Mouse (Mus musculus) liver (tissue): Measurements from ENCODE around the gene Rrbp1.
A peak's percentile ranks its signal among the peaks of the same experiment; 100 is the strongest.

Source experiments
- DNase-seq: peaks from one replicate; pipeline ENCODE4 v3.0.0-alpha.2; 2020; ENCODE audit warnings: mixed read lengths

The Rrbp1 gene

DNA sequence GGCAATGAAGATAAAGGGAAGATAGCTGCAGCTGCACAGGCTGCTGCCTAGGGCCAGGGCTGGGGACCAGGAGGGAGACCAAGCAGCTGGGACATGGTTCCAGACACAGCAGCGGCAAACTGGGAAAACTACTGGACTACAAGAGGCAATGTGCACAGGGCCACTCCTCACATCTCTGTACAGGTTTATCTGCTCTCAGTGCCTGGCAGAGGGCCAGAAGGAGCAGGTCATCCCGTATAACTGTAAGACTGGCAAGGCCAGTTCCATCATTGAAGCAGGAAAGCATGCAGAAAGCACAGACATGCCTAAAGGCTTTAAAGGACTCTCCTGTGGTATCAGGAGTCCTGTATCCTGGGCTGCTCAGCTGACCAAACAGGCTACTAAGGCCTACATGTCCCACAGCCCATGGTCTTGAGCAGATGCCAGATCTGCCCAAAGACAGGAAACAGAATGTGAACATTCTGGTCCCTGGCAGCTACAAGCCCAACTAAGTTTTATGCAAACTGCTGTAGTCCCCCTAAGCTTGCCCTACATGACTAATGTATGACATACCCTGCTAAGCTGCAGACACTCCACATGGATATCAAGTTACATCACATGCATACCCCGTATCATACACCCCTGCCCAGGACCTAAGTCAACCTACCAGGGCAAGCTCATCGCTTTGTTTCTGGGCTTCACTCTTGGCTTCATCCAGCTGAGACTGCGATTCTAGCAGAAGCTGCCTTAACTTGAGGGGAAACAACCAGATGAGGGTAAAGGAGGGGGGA, 59.3 kb downstream of the Rrbp1 start:
- DNase-seq, result peak; percentile 1

DNA sequence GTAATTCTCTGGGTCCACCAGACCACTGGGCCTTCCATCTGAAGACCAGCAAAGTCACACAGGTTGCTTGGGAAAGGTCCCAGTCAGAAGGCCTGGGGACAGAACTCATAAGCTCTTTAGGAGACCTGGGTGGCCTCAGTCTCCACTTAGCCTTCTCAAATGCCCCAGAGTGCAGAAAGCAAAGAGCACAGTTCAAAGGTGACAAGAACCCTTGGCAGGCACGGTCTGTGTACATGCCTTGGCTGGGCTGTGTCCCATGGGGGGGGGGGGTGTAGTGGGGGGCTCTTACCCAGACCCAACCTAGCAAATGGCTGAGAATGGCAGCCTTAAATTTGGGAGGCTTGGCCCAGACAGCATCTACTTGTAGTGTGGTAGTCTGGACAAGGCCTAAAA, 60.0 kb downstream of the Rrbp1 start:
- peak; percentile 1 for DNase-seq

DNA sequence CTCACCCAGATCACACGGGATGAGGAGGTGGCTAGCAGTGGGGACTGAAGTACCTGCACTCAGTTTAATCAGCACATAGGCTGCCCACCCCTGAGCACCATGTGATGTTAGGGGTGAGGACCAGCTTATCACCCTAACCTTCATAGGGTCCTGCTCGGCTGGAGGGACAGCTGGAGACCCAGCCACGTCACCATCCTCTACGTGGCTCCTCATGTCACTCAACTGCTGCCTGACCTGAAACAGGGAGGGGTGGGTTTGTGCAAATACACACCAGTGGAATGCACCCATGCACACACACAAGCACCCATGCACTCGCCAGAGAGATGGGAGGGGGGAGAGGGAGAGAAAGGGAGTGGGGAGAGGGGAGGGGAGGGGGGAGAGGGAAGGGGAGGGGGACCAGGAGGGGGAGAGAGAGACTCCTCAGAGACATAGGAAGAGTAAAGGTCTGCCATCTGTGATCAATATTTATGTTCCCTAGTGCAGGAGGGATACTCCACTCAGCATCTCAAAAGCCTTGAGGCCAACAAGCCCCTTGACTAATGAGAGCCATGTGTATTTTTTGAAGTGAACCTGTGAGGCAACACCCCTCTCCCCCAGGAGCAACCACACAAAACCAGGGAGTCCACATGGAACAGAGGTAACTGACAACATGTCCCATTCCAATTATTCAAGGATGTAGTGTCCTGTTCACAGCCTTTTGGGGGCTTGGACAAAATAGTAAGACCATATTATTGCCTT, 60.6 kb downstream of the Rrbp1 start:
- DNase-seq, result no peak

DNA sequence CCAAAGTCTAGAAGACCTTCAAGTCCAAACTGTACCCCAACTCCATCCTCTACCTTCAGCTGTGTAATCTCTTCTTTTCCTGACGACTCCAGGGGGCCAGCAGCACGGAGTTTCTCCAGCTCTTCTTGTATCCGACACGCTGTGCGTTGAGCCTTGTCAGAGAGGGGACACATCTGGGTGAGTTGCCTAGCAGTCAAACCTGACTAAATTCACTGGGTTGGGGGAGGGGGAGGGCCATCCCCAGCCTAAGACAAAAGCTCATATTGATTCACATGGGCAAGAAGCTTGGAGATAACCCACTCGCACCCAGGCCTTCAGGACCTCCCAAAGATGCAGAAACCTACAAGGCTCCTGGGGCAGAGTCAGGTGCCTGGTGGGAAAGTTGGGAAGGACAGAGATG, 61.8 kb downstream of the Rrbp1 start:
- peak; percentile 2 for DNase-seq

DNA sequence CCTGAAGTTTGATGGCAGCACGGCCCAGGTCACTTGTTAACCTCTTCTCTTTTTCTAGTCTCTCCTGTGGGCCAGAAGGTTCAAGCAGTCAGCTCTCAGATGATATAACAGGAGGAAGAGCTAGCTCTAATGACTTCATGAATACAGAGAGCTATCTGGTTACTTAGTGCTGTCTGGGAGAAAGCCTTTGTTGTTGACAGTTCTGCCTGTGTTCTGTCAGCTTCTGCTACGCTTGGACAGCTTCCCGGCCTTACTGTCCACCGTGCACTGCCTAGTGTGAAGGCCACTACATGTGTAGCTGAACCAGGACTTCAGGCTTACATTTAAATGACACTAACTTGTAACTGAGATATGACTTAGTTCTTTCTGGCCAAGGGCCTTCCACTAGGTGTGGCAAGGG, 62.6 kb downstream of the Rrbp1 start:
- no peak for DNase-seq

DNA sequence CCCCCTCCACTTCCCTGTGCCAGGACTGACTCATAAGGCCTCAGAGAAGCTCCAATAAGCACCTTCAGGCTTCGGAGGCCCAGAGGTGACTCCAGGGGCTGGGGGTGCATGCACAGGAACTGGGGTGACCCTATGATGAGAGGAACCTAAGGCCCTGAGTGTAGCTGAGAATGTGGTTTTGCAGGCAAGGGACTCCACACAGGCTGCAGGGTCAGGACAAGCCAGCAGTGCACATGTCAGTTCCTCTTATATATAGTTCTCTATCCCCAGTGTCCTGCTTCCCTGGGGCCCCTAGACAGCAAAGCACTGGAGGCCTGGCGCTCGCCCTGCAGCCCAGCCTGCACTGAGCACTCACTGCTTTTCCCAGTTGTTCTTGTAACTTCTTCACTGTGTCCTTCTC, 63.1 kb downstream of the Rrbp1 start:
- DNase-seq, result no peak

DNA sequence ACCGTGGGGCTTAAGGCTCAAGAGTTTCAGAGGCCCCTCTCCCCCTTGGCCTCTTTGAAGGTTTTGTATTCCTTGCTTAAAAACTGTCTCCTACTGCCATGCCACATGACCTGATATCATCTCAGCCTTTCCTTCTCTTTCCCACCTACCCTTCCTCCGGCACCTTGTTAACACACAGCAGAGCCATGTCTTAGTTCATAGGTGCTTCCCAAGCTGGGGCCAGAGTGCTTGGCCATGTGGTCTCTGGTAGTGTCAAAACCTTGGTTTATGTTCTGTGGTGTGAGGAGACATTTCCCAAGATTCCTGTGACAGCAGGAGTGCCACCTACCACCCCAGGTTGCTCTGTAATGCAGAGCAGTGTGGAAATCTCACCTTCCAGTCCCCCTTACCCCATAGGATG, 64.7 kb downstream of the Rrbp1 start:
- no peak for DNase-seq

DNA sequence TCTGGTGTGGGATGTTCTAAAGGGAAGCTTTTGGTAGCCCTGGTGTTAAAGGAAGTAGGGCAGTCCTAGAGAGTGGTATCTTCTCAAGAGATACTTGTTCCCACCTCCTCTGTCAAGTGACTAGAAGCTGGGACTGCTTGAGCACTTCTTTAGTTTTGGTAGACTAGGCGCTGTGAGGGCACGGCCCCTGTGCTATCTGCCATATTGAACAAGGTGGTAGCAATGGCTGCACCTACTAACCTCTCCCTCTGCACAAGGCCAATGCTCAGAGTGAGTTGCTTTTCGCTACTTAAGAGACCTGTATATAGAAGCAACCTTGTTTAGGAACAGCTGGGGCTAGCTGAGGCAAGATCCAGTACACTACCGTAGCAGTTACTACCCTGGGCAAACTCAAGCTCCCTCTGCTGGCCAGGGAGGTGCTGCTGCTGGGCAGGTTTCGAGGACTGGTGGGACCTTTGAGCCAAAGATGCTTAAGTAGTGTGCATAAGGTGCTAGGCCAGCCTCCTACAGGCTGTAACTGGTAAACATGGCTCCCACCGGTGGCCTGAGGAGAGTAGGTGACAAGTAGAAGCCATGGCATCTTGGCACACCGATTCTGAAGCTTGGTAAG, 65.5 kb downstream of the Rrbp1 start:
- peak; percentile 51 for DNase-seq

DNA sequence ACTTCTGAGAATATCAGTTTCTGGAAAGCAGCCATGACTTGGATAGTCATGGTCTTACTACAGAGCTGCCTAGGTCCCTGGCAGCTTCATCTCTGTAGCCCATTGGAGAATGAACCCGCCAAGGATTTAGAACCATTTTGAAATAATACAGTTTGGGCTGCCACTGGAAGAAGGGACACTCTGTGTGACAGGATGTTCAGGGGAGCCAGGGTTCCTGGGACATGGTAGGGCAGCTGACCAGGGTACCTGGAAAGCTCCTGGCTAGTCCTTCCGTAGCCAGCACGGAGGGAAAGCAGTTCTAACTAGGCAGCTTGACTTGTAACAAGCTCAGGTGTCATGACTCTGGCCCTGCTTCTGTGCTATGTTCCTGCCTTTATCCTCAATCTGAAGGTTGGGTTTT, 66.3 kb downstream of the Rrbp1 start:
- no peak for DNase-seq

DNA sequence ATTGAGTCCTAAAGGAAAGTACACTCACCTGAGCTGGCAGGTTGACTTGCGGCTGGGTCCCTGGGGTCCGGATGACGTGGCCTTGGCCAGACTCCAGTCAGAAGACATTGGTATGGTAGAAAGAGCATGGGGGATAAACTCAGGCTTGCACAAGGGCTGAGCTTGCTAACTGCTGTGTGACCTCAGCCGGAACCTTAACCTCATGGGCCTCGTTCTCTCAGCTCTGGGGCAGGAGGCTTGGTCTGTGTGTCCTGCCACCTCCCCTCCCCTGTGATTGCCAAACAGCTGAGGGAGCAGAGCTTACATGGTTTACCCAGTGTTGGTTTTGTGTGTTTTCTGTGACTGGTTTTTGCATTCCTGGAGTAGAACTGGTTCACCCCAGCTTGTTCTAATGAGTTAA, 70.7 kb downstream of the Rrbp1 start:
- DNase-seq, result no peak

DNA sequence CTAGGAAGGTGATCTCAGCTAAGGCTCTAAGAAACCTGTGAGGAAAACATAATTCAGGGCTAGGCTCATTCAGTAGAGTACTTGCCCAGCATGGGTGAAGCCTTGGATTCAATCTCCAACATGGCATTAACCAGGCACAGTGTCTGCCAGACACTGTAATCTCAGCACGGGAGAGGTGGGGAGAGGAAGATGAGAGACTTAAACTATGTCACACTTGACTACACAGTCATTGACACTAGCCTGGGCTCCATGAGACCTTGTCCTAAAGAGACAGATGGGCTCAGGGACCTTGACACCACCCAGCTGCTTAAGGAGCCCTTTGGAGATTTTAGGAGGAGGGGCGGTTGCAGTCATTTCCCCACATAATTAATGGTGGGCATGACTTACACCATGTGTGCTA, 73.2 kb downstream of the Rrbp1 start:
- DNase-seq, result no peak

DNA sequence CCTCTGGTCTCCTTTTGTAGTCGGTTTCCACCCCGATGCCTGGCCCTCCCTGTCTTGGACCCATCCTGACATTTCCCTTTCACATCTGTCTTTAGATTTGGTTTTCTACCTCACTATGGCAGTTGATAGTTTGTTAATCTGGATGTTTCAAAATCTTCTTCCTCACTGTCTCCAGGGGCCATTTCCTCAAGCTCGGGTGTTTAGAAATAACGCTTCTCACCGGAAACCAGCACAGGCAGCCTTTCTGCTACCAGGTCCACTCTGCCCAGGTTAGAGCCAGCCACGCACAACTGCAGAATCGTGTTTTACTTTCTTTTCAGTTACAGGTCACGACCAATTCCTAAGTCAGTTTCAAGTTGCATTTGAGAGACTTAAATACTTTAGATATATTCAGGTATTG, 76.6 kb downstream of the Rrbp1 start:
- no peak for DNase-seq

DNA sequence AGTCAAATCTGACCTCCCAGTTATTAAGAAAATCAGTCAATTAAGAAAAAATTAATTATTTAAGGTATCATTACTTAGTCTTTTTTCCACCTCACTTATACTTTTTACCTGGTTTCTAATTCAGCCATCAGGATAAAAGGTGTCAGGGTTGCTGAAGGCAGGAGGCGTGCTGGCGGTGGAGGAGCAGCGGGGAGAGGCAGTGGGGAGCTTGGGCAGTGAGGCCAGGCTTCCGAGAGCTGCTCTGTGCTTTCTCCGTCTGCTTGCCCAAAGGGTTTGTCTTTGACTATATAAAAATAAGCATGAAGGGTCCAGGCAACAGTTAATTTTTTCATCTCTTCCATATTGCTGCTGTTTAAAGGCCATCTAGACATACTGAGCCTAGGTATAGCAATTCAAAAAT, 77.5 kb downstream of the Rrbp1 start:
- no peak for DNase-seq

DNA sequence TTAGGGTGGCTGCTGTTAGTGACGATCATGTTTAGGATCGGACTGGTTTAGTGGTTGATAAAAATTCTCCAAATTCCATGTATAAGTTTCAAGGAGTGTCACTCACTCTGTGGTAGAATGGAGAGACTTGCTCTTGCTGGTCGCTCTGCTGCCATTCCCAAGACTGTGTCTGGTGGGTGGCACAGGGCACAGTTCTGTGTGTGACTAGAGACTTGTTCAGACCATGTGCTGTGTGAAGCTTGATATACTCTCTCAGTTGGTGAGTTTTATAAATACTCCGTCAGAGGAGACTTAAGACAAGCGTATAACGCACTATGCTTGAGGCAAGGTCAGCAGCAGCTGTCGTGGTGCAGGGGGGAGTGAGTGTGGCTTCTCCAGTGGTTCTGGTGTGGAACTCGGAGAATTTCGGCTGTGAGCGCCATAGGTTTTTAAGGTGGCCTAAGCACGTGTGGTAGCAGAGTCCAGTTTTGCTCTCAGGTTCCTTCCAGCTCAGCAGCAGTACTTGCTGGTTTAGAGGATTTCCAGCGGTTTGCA, 78.7 kb downstream of the Rrbp1 start:
- DNase-seq, result no peak

DNA sequence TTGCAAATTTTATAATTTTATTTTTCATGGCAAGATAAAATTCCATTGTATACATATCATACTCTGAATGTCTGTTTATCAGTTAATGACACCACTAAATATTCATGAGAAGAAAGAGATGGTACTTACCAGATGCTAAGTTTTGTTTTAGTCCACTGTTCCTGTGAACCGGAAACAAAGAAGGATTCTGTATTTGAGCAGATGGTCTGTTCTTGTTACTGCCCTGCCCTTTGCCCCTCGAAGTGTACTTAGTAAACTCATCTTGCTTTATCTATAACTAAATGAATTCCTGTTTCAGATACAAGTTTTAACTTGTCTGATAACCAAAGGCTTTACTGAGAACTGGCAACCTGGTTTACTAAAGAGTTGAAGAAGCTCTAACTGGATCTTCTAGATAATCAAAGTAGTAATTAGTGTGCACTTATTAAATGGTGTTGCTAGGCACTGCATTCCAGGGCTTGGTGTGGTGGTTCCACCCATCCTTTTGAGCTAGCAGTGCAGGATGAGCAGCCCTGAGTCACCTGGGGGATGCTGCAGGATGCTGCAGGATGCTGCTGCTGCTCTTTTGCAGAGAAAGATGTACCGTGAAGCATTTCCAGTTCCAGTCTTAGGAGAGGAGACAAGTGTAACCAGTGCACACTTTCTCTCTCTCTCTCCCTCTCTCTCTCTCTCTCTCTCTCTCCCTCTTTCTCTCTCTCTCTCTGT, 81.3 kb downstream of the Rrbp1 start:
- DNase-seq, result no peak

DNA sequence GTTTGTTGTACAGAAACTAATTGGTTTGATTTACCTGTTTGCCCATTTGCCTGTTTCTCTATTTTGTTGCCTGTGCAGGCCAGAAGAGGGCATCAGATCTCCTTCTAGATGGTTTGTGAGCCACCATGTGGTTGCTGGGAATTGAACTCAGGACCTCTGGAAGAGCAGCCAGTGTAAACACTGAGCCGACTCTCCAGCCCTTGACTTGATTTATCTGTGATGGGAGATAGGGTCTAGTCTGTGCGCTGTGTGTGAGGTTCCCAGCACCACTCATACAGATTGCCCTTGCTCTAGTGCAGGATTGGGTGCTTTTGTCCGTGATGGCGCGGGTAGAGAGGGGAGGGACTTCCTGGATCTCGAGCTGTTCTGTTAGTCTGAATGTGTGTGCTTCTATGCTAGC, 85.2 kb downstream of the Rrbp1 start:
- DNase-seq, result no peak

DNA sequence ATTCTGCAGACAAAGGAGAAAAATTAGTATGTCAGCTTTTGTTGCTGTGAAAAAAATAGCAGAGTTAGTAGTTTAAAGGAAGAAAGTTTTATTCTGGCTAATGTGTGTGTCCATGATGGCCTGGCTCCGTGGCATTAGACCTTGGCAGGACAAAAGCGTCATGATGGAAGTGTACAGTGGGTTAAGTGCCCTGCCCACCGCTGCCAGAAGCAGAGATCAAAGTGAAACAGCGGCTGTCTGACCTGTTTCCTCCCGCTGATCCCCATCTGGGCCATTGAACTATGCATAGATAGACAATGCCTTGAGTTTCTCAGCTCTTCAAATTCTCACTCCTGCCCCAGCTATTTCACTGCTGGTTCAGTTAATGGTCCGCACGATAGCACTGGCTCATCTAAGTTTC, 87.0 kb downstream of the Rrbp1 start:
- no peak for DNase-seq

DNA sequence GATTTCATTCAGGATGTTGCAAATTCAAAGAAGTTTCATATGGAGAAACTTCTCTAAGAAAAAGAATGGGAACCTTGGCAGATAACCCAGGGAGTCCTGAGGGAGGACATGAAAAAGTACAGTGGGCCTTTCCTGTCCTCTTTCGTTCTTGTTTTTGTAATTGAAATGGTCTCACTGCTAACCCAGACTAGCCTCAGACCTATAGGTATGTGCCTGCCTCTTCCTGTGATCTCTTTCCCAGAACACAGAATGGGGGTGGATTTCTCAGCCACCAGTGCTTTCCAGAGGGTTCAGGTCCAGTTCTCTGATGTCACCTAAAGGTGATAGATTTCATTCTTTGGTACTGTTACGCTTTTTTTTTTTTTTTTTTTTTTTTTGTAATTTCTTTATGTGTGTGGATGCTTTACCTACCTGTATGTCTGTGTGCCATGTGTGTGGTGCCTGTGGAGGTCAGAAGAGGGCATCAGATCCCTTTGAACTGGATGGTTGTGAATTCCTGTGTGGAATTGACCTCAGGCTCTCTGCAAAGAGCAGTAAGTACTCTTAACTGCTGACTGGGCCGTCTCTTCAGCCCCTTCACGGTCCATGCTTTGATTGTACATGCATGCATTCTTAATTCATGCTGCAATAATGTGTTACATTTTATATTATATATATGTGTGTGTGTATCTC, 92.1 kb downstream of the Rrbp1 start:
- DNase-seq, result no peak

DNA sequence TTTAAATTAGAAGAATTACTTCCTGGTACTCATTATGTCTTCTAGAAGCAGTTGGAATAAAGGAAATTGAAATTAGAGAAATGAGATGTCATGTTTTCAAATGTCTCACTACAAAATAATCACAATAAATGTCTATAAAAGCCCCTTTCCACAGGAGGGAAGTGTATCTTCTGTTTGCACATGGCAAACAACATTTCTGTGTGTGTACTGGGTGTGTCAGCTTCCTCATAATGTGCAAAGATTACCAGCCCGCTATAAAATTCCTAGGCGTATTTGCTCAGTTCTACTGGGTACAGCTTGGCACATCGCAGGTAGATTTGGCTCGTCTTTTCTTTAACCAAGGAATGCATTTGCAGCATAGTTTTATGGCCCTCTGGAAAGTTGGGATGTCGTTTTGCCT, 93.4 kb downstream of the Rrbp1 start:
- DNase-seq, result no peak

DNA sequence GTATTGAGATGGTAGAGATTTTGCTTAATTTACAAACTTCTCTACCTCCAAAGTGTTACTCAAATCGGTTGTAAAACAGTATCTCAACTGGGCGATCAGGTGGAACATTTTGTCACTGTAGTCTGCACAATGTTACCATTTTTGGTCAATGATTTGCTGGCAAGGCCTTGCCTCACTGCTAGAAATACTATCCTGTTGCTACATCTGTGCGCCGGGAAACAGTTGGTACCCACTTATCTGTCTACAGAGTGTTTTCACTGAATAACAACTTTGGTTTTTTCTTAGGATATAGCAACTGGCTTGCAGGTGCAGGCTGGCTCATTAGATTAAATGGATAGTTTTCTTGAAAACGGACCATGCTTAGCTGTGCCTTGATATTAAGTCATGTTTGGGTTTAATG, 94.8 kb downstream of the Rrbp1 start:
- peak; percentile 71 for DNase-seq

DNA sequence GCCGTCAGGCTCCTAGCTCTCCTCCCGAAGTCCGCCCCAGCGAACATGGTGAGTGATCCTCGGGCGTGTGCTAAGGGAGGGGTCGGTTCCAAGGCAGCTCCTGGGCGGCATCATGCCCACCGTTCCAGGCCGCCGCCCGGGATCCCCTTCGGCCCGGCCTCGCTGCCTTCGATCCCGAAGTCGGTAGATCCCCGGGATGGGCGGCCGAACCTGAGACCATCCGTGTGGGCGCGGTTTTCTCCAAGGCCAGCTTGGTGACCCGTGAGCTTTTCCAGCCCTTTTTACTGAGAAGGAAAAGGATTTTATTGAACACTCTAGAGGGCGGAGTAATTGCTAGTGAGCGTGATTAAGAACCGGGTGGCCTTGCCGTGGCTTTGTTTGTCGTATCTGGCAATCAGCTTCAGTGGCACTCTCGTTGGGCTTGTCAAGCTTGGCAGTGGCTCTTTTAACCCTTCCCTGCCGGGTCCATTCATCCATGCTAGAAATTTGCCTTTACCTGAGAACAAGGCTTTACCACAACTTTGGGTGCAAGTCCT, 95.4 kb downstream of the Rrbp1 start:
- DNase-seq, result peak; percentile 66
